Mouse (Mus musculus): Measurements from ENCODE around the gene Bcl2.
"Not testable (repeated sequence)": the region's sequence is repeated elsewhere in the genome, so short reads cannot be mapped to it uniquely, and the experiment has no call there.

DNA sequence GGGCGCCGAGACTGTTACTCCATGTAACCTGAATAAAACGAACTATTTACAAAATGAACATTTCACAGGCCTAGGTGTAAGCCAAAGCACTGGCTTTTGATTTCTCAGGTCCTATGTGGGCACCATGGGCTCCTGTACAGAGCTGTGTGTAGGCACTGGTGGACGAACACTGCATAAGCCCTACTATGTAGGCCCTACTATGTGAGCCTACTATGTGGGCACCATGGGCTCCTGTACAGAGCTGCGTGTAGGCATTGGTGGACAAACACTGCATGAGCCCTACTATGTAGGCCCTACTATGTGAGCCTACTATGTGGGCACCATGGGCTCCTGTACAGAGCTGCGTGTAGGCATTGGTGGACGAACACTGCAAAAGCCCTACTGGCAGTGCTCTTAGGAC lies 3.7 kb upstream of the Bcl2 start:
- TF ChIP-seq POLR2A (IDR thresholded peaks at IDR 0.05; ENCODE audit: insufficient read depth, low read depth, low read length); CTCF (IDR thresholded peaks at IDR 0.05); EP300 (IDR thresholded peaks at IDR 0.05; ENCODE audit: insufficient read depth, low read depth, low read length): not testable (repeated sequence)

Data from heart, adult 2 months (tissue).